Mouse (Mus musculus) CH12.LX (cell line): Measurements from ENCODE around the gene Kiss1r.

Experiments
- CTCF ChIP-seq, 2 experiments: IDR thresholded peaks in 1 of 2; conservative IDR thresholded peaks in 1 of 2; 2 replicates each; pipeline ENCODE4 v1.5.1; 2011 to 2012; ENCODE audit warnings: low read depth in 2 of 2, low read length in 2 of 2, improper control_type of control experiment in 1 of 2, inconsistent platforms in 1 of 2, mild to moderate bottlenecking in 1 of 2, moderate library complexity in 1 of 2
- EP300 ChIP-seq: IDR thresholded peaks from 2 replicates; pipeline ENCODE4 v1.6.1; 2011; ENCODE audit warnings: low read length, improper control_type of control experiment
- MYC ChIP-seq: IDR thresholded peaks from 2 replicates; pipeline ENCODE4 v1.6.1; 2011; ENCODE audit warnings: low read depth, mild to moderate bottlenecking, improper control_type of control experiment, low read length
- SMC3 ChIP-seq: IDR thresholded peaks from 2 replicates; pipeline ENCODE4 v1.6.1; 2011; ENCODE audit warnings: low read depth, low read length, improper control_type of control experiment
- UBTF ChIP-seq: IDR thresholded peaks from 2 replicates; pipeline ENCODE4 v1.6.1; 2012; ENCODE audit warnings: low read depth, mild to moderate bottlenecking, inconsistent platforms, low read length, improper control_type of control experiment, moderate library complexity
- ZC3H11A ChIP-seq: IDR thresholded peaks from 2 replicates; pipeline ENCODE4 v1.6.1; 2012; ENCODE audit warnings: low read depth, mild to moderate bottlenecking, inconsistent platforms, low read length, improper control_type of control experiment

GRCm38 (mm10) chr10:79918231-79919078, 1.7 kb downstream of the Kiss1r start:
- TF ChIP-seq SMC3 (no peak), EP300 (no peak), CTCF (conservative IDR thresholded peaks at IDR 0.05 in 1 of 2, IDR thresholded peaks at IDR 0.05 in 1 of 2; ENCODE audit: low read depth in 2 of 2, low read length in 2 of 2) (no peak), UBTF (no peak), MYC (no peak), ZC3H11A (no peak)
